Mouse (Mus musculus): Measurements from ENCODE around the gene Umod.

DNA sequence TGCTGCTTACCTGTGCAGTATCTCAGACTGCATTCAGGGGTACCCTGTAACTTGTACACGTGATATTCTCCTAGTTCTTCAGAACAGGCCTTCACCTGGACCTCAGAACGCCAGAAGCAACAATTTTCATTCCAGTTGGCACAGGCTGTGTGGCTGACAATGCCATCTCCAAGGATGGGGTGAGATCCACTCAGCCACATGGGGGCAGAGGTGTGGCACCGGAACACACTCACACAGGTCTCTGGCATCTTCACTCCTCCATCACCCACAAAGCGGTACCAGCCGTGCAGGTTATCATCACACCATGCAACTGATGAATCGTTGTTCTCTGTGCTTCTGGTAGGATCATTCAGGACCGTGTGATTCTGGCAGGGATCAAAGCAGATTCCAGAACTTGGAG, 24.9 kb downstream of the Umod start:
- TF ChIP-seq POLR2A (IDR thresholded peaks at IDR 0.05; ENCODE audit: extremely low read depth, insufficient read depth, low read length) (no peak), CTCF (IDR thresholded peaks at IDR 0.05; ENCODE audit: extremely low read depth, insufficient read depth, low read length) (no peak)
